Mouse (Mus musculus) thymus, adult 2 months (tissue): Measurements from ENCODE around the gene Paqr5.

ENCODE experiments used
- CTCF ChIP-seq: fragments of 200-500 bp; IDR thresholded peaks from 2 replicates; pipeline ENCODE4 v1.5.1; 2012; ENCODE audit warnings: mild to moderate bottlenecking, control low read depth, low read length, moderate library complexity, borderline replicate concordance; ENCODE audit not compliant: control insufficient read depth, poor library complexity, insufficient read depth; ENCODE audit errors: extremely low read depth
- POLR2A ChIP-seq: fragments of 200-500 bp; IDR thresholded peaks from 2 replicates; pipeline ENCODE4 v1.6.1; 2012; ENCODE audit warnings: mild to moderate bottlenecking, low read length, control low read depth, moderate library complexity; ENCODE audit not compliant: control insufficient read depth, poor library complexity, insufficient read depth; ENCODE audit errors: extremely low read depth

DNA sequence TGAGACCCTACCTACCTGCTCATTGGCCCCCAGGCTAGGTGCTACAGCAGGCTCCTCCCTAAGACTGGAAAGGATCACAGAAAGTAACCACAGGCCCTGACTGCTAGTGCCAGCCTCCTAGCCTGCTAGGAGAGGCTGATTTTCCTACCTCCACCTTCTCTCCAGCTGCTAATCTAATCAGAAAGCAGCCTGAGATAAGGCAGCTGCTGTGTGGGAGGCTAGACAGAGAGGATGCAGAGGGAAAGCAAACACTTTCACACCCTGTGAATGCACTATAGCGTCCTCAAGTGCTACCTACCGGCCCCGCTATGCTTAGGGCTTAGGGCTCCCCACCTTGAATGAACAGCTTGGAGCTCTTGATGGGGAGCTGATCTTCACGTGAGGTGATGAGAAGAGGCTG, 19.6 kb downstream of the Paqr5 start:
- no peak for TF ChIP-seq CTCF
- TF ChIP-seq POLR2A, result no peak
